8 mouse cellular contexts compared by ENCODE assay signal in genomic region chr3:88621537-88622112, GRCm38 (mm10). TPM values are rescaled to one million over a fixed set of nuclear protein-coding genes. Genes with fewer than 3 reads are reported as not detected.
DNase-seq lines count a peak whose midpoint lies in the region; ATAC-seq and TF ChIP-seq lines count a peak whose summit lies in the region.

No protein-coding gene starts in this region.

- WGBS in forebrain, postnatal 0 days = under 1% methylated on average over 36 of the region's 36 CpGs
- WGBS in hindbrain, embryonic 16.5 days = under 1% methylated on average over 36 of the region's 36 CpGs
- WGBS in liver, embryonic 12.5 days (ENCODE audit: insufficient replicate concordance) = 2% methylated on average over 36 of the region's 36 CpGs
- under 1% methylated on average over 35 of the region's 36 CpGs for WGBS in neural tube, embryonic 12.5 days

- H3K27me3 ChIP-seq in forebrain, postnatal 0 days (ENCODE audit: insufficient read depth, low read length) = no peaks in the 10 kb centered on the region
- H3K27me3 ChIP-seq in hindbrain, embryonic 16.5 days (replicated peaks; ENCODE audit: control insufficient read depth, insufficient read depth, low read length) = no peaks in the 10 kb centered on the region
- no peaks in the 10 kb centered on the region; the same call in 1 of the 2 replicates for H3K27me3 ChIP-seq in liver, embryonic 12.5 days (replicated peaks)
- no peaks in the 10 kb centered on the region for H3K27me3 ChIP-seq in neural tube, embryonic 12.5 days (replicated peaks)

- H3K9ac ChIP-seq in forebrain, postnatal 0 days = peak overlapping the region; percentile 95
- H3K9ac ChIP-seq in hindbrain, embryonic 16.5 days (ENCODE audit: low read depth, low read length) = peak overlapping the region; percentile 98
- H3K9ac ChIP-seq in liver, embryonic 12.5 days = peak overlapping the region; percentile 86
- peak overlapping the region; percentile 90 for H3K9ac ChIP-seq in neural tube, embryonic 12.5 days

- H3K9me3 ChIP-seq in forebrain, postnatal 0 days (ENCODE audit: low read length) = no peaks in the 10 kb centered on the region
- no peaks in the 10 kb centered on the region for H3K9me3 ChIP-seq in hindbrain, embryonic 16.5 days (ENCODE audit: control insufficient read depth, low read length)
- no peaks in the 10 kb centered on the region for H3K9me3 ChIP-seq in liver, embryonic 12.5 days (replicated peaks)
- no peaks in the 10 kb centered on the region for H3K9me3 ChIP-seq in neural tube, embryonic 12.5 days

- peak overlapping the region; percentile 92 for H3K4me2 ChIP-seq in forebrain, postnatal 0 days (ENCODE audit: low read depth)
- H3K4me2 ChIP-seq in hindbrain, embryonic 16.5 days (ENCODE audit: low read length) = peak overlapping the region; percentile 90
- peak overlapping the region; percentile 97 for H3K4me2 ChIP-seq in liver, embryonic 12.5 days
- peak overlapping the region; percentile 84 for H3K4me2 ChIP-seq in neural tube, embryonic 12.5 days (replicated peaks)

- H3K36me3 ChIP-seq in forebrain, postnatal 0 days (ENCODE audit: insufficient read depth) = no peaks in the 10 kb centered on the region; the same call in 1 of the 2 replicates
- no peaks in the 10 kb centered on the region for H3K36me3 ChIP-seq in hindbrain, embryonic 16.5 days (ENCODE audit: control insufficient read depth, insufficient read depth, low read length)
- peaks cover 10% of the 10 kb centered on the region; the same call in 1 of the 2 replicates for H3K36me3 ChIP-seq in liver, embryonic 12.5 days
- peaks cover 13% of the 10 kb centered on the region for H3K36me3 ChIP-seq in neural tube, embryonic 12.5 days

- peak; percentile 53 for DNase-seq in gastrocnemius, adult 18-20 months (ENCODE audit: low spot score)
- DNase-seq in gastrocnemius, adult 8-10 months (ENCODE audit: low spot score in 2 of 2) = no peak
- DNase-seq in adrenal gland, postnatal 36 days = peak; percentile 65 to 68
- DNase-seq in forebrain, postnatal 0 days = peak; percentile 61

- H3K4me3 ChIP-seq in forebrain, postnatal 0 days (ENCODE audit: low read depth, low read length) = peak overlapping the region; percentile 92
- peak overlapping the region; percentile 90 for H3K4me3 ChIP-seq in hindbrain, embryonic 16.5 days (ENCODE audit: low read length)
- H3K4me3 ChIP-seq in liver, embryonic 12.5 days = peak overlapping the region; percentile 75
- peak overlapping the region; percentile 63 for H3K4me3 ChIP-seq in neural tube, embryonic 12.5 days

- TF ChIP-seq CTCF in forebrain, postnatal 0 days (IDR thresholded peaks at IDR 0.05; ENCODE audit: low read depth) = no peak

- ATAC-seq in forebrain, postnatal 0 days = peak; percentile 28
- peak; percentile 26 for ATAC-seq in hindbrain, embryonic 16.5 days
- no peak for ATAC-seq in liver, embryonic 12.5 days
- ATAC-seq in neural tube, embryonic 12.5 days (ENCODE audit: low FRiP score, low read depth) = peak; percentile 14
- no peak for ATAC-seq in inflammation-experienced regulatory T-cells, adult 6 months

- H3K4me1 ChIP-seq in forebrain, postnatal 0 days (ENCODE audit: insufficient read depth) = peaks cover 17% of the 10 kb centered on the region
- H3K4me1 ChIP-seq in hindbrain, embryonic 16.5 days (ENCODE audit: control insufficient read depth, insufficient read depth, low read depth, low read length) = peaks cover 32% of the 10 kb centered on the region
- peaks cover 88% of the 10 kb centered on the region for H3K4me1 ChIP-seq in liver, embryonic 12.5 days
- peaks cover 36% of the 10 kb centered on the region for H3K4me1 ChIP-seq in neural tube, embryonic 12.5 days

- H3K27ac ChIP-seq in forebrain, postnatal 0 days (ENCODE audit: low read depth, low read length) = peak overlapping the region; percentile 94
- peak overlapping the region; percentile 95 for H3K27ac ChIP-seq in hindbrain, embryonic 16.5 days (ENCODE audit: low read depth, low read length)
- peak overlapping the region; percentile 88 for H3K27ac ChIP-seq in liver, embryonic 12.5 days
- peak overlapping the region; percentile 90 for H3K27ac ChIP-seq in neural tube, embryonic 12.5 days

RNA-seq across cellular contexts. Expression of gene Arhgef2, which starts 15.9 kb away (rescaled TPM):
- total RNA-seq in gastrocnemius, adult 18-20 months (2021) = 10 to 100 TPM; 11.5 to 20.0 TPM
- 10 to 100 TPM; 13.5 to 19.0 (median 16.6) TPM for total RNA-seq in gastrocnemius, adult 8-10 months (2022)
- 10 to 100 TPM; 24.6 to 25.3 TPM for total RNA-seq in adrenal gland, postnatal 36 days (2021)
- 78.8 and 82.2 TPM in 2 replicates for total RNA-seq in forebrain, postnatal 0 days (2014; rRNA removed)
- polyA plus RNA-seq in forebrain, postnatal 0 days (2015; fragmentation: Nextera tagmentation; extraction: Ambion mirVana) = 37.1 and 66.7 TPM in 2 replicates
- 79.0 and 104 TPM in 2 replicates for polyA plus RNA-seq in hindbrain, embryonic 16.5 days (2015; fragmentation: Nextera tagmentation; extraction: Ambion mirVana)
- polyA plus RNA-seq in liver, embryonic 12.5 days (2016; fragmentation: Nextera tagmentation; extraction: Ambion mirVana) = 30.5 and 33.0 TPM in 2 replicates
- polyA plus RNA-seq in neural tube, embryonic 12.5 days (2016; fragmentation: Nextera tagmentation; extraction: Ambion mirVana) = 186 TPM in 2 replicates
- polyA plus RNA-seq in inflammation-experienced regulatory T-cells, adult 6 months (2017; shearing (Covaris generic)) = 10 to 100 TPM; 37.5 to 56.4 (median 46.5) TPM

RNA-seq across cellular contexts. Expression of gene Rxfp4, which starts 31.3 kb away (rescaled TPM):
- total RNA-seq in gastrocnemius, adult 18-20 months (2021) = not detected
- not detected for total RNA-seq in gastrocnemius, adult 8-10 months (2022)
- not detected for total RNA-seq in adrenal gland, postnatal 36 days (2021)
- total RNA-seq in forebrain, postnatal 0 days (2014; rRNA removed) = not detected in 2 replicates
- not detected in 2 replicates for polyA plus RNA-seq in forebrain, postnatal 0 days (2015; fragmentation: Nextera tagmentation; extraction: Ambion mirVana)
- not detected in 2 replicates for polyA plus RNA-seq in hindbrain, embryonic 16.5 days (2015; fragmentation: Nextera tagmentation; extraction: Ambion mirVana)
- not detected in 2 replicates for polyA plus RNA-seq in liver, embryonic 12.5 days (2016; fragmentation: Nextera tagmentation; extraction: Ambion mirVana)
- polyA plus RNA-seq in neural tube, embryonic 12.5 days (2016; fragmentation: Nextera tagmentation; extraction: Ambion mirVana) = not detected in 2 replicates
- polyA plus RNA-seq in inflammation-experienced regulatory T-cells, adult 6 months (2017; shearing (Covaris generic)) = not detected

RNA-seq across cellular contexts. Expression of gene Ssr2, which starts 45.9 kb away (rescaled TPM):
- 10 to 100 TPM; 40.4 to 44.2 TPM for total RNA-seq in gastrocnemius, adult 18-20 months (2021)
- total RNA-seq in gastrocnemius, adult 8-10 months (2022) = 10 to 100 TPM; 41.5 to 44.9 (median 43.1) TPM
- total RNA-seq in adrenal gland, postnatal 36 days (2021) = 100 to 1,000 TPM; 207 to 252 TPM
- 170 and 254 TPM in 2 replicates for total RNA-seq in forebrain, postnatal 0 days (2014; rRNA removed)
- 204 and 233 TPM in 2 replicates for polyA plus RNA-seq in forebrain, postnatal 0 days (2015; fragmentation: Nextera tagmentation; extraction: Ambion mirVana)
- 133 and 167 TPM in 2 replicates for polyA plus RNA-seq in hindbrain, embryonic 16.5 days (2015; fragmentation: Nextera tagmentation; extraction: Ambion mirVana)
- polyA plus RNA-seq in liver, embryonic 12.5 days (2016; fragmentation: Nextera tagmentation; extraction: Ambion mirVana) = 172 and 177 TPM in 2 replicates
- 149 and 157 TPM in 2 replicates for polyA plus RNA-seq in neural tube, embryonic 12.5 days (2016; fragmentation: Nextera tagmentation; extraction: Ambion mirVana)
- polyA plus RNA-seq in inflammation-experienced regulatory T-cells, adult 6 months (2017; shearing (Covaris generic)) = 100 to 1,000 TPM; 131 to 197 (median 161) TPM

Comparison
In these comparisons a context has a peak if more than half of its experiments do, and no peak if none do; other contexts are left out.
1. DNase-seq: peak in gastrocnemius, adult 18-20 months (single experiment), adrenal gland, postnatal 36 days (2 of 2) and forebrain, postnatal 0 days (single experiment); none in gastrocnemius, adult 8-10 months (0 of 2).
2. ATAC-seq: peak in forebrain, postnatal 0 days (single experiment), hindbrain, embryonic 16.5 days (single experiment) and neural tube, embryonic 12.5 days (single experiment); none in liver, embryonic 12.5 days (single experiment) and inflammation-experienced regulatory T-cells, adult 6 months (single experiment).
3. Peak in every context shown above with its lines, with median percentiles within 50 percentile points of each other: H3K27ac ChIP-seq, H3K4me2 ChIP-seq, H3K4me3 ChIP-seq and H3K9ac ChIP-seq.